Mouse (Mus musculus) cerebellum, adult 11 months (tissue): Measurements from ENCODE around the gene Map3k5.

Experiments
- DNase-seq: peaks from one replicate; pipeline ENCODE4 v3.0.0; 2022

Map3k5 gene

DNA sequence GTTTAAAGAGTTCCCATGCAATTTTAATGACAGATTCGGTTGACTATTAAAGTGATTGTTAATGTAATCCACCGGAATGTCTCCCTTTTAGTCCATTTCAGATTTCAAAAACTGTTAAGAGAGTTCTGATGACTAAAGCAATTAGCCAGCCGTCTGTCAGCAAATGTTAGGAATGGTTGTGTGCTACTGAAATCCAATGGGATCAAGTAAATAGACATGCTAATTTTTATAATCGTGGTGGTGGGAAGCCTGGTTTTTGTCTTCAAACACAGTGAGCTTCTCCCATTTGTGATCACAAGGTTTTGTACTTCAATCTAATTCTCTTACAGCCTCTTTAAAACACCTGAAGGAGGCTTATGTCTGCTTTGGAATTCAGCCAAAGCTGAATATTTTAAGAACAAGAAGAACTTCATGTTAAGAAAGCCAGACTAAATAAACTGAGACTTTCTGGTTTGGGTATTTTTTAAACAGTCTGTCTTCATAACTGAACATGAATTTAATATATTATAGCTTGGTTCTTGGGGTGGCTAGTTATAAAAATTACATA, 1.6 kb downstream of the Map3k5 start:
- DNase-seq = no peak

GRCm38 (mm10) chr10:19936961-19937708, 2.9 kb downstream of the Map3k5 start:
- no peak for DNase-seq

- no peak for DNase-seq
Measured at GRCm38 (mm10) chr10:19938738-19939137, 4.5 kb downstream of the Map3k5 start.

GRCm38 (mm10) chr10:19939282-19939705, 5.0 kb downstream of the Map3k5 start:
- no peak for DNase-seq

- no peak for DNase-seq
Measured at GRCm38 (mm10) chr10:19940127-19940526, 5.9 kb downstream of the Map3k5 start.

DNA sequence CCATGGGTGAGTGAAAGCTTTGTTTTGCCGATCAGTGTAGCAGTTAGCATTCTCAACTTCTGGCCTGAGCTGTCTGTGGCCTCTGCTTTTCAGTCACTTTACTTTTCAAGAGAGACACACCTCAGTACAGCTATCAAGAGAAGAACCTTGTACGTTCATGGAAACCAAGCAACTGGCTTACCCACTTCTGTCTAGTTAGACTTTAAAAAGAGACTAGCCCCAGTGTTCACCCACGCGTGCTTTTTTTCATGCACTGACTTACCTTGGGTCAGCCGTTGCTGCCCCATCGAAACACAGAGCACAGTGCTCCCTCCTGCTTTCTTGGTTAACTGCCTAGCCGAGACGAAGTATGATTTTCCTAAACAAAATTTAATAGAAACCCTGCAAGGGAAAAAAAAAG, 6.4 kb downstream of the Map3k5 start:
- DNase-seq = no peak

- no peak for DNase-seq
Measured at GRCm38 (mm10) chr10:19941063-19941462, 6.8 kb downstream of the Map3k5 start.

- DNase-seq = no peak
Measured at GRCm38 (mm10) chr10:19941914-19942313, 7.6 kb downstream of the Map3k5 start.

DNA sequence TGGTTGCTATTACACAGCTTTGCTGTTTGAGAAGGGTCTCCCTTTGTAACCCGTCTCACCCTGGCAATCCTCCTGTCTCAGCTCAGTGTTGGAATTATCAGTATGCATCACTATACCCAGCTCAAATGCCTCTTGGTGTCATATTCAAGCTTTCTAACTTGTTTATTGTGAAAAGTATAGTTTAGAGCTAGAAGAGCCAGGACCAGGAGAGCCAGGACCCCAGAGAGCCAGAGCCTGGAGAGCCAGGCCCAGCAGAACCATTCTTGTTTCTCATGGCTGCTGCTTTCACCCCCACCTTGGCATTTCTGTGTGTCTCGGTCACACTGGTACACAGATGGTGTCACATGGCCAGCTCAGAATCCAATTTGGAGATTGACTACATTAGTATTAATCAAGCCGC, 8.3 kb downstream of the Map3k5 start:
- DNase-seq = no peak

DNA sequence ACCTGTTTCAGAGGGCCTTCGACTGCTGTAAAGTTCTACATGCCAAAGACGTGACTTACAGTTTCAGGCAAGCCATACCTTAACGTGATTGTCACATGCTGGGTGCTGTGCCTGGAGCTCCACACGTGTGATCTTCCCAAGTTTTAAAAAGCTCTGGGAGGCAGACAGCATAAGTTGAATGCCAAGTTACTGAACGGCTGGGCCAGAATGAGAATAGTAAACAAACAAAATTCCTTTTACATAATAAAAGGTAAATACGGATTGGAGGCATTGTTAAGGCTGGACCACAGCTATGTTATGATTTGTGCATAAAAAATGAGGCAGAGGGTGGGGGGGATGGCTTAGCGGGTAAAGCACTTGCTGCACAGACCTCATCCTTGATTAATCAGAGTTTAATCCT, 11.4 kb downstream of the Map3k5 start:
- DNase-seq = no peak

DNA sequence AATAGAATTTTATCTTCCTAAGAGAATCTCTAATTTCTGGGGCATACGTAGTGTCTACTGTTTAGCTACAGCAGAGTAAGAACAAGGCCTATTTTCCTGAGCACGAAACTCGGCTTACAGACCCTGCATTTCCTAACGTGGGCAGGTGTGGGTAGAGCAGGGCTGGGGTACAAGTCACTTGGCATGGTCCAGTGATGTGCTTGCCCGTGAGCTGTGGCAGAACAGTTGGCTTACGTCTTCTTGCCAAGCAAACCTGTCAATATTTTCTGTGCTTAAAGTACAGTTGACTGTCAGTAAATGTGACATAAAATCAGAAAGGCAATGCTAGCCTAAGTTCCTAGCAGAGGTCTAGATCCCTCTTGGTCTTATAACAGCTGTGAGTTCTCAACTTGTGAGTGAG, 12.4 kb downstream of the Map3k5 start:
- no peak for DNase-seq

DNA sequence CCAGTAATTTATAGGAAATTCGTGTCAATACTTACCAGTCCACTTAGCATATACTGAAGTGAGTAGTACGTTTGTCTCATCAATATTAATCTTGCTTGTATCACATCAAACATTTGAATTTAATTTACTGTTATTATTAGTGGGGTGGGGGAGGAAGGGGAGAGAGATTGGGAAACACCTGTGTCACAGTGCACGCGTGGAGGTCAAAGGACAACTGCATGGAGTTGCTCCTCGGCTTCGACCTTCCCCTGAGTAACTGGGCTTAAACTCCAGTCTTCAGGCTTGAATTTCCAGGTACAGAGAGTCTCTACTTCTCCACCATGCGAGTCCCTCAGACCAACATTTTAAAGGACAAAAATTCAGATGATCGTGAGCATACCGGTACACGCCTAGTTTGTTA, 13.2 kb downstream of the Map3k5 start:
- no peak for DNase-seq

- DNase-seq = no peak
Measured at GRCm38 (mm10) chr10:19947901-19948300, 13.6 kb downstream of the Map3k5 start.

DNA sequence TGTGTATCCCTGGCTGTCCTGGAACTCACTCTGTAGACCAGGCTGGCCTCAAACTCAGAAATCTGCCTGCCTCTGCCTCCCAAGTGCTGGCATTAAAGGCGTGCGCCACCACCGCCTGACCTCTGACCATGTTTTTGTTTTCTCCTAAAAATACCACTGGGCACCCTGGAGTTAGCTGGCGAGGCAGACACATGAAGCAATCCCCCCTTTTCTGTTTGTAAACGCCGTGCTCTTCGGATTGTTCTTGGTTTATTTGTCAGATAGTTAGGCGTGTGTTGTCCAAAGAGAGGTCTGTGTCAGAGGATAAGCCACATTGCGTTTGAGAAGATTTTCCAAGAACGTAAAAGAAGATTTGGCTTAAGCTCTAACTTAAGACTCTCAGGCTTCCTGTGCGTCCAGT, 14.1 kb downstream of the Map3k5 start:
- no peak for DNase-seq

DNA sequence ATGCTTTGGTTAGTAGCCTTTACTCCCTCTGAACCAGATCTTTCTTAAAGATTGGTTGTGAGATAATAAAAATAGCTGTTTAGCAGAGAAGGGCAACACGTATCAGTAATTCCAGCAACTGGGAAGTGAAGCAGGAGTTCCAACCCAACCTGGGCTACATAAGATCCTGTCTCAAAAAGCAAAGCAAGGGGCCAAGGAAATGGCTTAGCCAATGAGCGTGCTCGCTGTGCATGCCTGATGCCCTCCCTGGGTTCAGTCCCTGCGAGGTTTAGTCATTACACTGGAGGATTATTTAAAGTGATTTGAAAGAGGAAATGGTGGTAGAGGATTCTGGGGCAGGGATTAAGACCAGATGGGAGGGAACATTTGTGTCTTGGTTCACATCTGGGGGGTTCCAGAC, 14.8 kb downstream of the Map3k5 start:
- DNase-seq = no peak

DNA sequence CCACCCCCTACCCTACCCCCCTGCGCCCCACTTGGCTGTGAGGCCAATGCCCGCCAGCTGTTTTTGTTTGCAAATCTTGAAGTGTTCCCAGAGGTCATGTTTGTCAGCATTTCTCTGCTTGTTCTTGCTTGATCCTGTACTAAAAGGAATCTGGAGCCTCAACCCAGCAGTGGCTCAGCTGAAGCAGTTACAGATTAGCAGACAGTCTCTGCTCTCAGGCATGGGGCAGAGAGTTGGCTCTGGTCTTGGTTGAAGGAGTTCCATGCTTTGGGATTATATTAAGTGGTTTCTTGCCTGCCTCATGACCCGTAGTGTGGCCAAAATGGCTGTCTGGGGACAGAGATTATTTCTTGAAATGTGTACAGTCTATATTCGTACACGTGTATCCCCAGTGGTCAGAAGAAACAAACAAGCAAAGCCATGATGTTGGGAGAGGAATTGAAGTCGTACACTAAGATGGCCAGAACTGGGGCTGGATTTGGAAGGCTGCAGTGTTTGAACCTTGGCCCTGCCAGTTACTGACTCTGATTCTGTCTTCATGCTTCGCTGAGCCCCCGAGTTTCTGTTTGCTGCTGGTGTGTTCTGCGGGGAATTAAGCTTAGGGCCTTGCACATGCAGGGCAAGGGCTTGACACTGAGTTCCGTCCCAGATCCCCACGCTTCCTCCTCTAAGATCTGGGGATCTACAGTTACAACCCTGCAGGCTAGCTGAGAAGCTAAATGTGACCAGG, 18.9 kb downstream of the Map3k5 start:
- no peak for DNase-seq

- DNase-seq = no peak
Measured at GRCm38 (mm10) chr10:19954572-19954971, 20.3 kb downstream of the Map3k5 start.

DNA sequence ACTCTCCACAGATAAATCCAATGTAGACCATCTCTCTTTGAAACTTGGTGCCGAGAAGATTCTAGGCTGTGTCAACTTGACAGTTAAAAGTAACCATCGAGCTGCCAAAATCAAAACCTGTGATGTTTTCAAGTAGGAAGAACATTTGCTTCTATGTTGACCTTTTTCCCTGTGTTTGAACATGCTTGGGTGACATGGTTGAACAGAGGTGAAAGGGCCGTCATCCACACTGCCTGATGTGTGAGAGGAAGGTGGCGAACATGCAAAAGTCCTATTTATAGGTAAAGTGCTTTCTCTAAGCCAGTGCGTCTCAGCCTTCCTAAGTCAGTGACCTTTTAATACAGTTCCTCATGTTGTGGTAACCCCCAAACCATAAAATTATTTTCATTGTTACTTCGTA, 21.5 kb downstream of the Map3k5 start:
- DNase-seq = no peak

- no peak for DNase-seq
Measured at GRCm38 (mm10) chr10:19956745-19957144, 22.5 kb downstream of the Map3k5 start.

GRCm38 (mm10) chr10:19960831-19961380, 26.6 kb downstream of the Map3k5 start:
- no peak for DNase-seq

DNA sequence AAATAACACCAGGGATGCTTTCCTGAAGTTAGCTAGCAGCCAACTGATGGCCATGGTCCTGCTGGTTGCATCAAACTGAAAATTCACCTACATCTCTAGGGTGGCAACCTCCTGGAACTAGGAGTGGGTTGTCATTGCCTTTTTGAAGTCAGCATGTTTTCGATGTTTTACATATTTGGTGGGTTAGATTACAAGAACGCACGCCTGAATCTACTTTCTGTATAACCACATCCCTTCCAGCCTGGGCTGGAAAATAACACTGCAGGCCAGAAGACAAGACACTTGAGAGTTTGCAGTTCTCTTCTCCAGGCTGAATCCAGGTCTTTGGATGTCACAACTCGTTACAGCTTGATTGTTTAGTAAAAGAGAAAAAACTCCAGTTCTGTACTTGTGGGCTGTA, 28.5 kb downstream of the Map3k5 start:
- DNase-seq = no peak

- no peak for DNase-seq
Measured at GRCm38 (mm10) chr10:19963206-19963605, 28.9 kb downstream of the Map3k5 start.

DNA sequence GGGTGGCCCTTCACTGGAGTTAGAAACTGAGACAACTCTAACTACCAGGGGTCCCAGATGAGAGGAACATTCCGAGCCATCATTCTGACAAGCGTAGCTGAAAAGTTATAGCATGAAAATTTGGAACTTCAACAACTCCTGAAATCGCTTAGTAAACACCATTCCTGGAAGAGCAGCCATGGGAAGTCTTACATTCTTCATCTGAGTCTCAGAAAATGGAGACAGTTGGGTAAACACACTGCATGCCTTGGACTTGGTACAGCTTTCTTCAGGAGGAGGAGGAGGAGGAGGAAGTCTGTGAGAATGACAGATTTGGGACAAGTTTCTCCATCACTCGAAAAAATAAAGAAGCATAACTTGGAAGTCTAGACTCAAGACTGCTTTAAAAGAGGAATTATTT, 29.8 kb downstream of the Map3k5 start:
- DNase-seq = no peak

- no peak for DNase-seq
Measured at GRCm38 (mm10) chr10:19966597-19966996, 32.3 kb downstream of the Map3k5 start.
